Mouse (Mus musculus): Measurements from ENCODE around the gene Mok.

Gene Mok

DNA sequence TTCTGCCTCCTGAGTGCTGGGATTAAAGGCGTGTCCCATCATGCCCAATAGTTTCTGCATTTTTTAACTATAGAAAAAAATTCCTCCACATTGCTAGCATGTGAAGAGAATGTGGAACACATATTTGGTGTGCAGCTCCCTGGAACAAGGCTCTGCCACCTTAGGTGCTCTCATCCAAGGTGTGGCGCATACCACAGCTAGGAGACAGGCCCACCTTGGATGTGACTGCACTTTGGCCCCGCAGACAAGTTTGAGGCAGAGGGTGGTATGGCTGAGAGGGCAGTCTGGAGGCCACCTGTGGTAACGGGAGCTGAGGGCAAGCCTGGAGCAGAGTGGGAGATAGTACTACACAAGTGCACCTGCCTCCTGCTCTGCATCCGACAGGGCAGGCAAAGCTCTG is 31.9 kb downstream of the Mok start:
- DNase-seq (ENCODE audit: low read depth), result no peak

DNA sequence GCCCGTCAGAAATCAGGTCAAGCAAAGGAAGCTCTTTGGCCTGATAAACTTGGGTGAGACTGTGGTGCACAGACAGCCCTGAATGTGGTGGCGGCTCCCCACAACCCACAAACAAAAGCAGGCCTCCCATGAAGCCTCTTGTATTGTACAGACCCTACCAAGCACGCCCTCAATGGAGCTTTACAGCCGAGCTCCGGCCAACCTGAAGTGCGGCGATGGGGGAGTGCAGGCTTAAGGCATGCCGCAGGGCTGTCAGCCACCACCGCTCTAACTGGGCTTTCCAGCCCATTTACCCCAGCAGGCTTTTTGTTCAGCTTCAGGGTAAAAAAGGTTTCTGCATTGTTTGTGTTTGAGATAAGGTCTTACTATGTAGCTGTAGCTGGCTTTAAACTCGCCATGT is 32.3 kb downstream of the Mok start:
- no peak for DNase-seq (ENCODE audit: low read depth)

DNA sequence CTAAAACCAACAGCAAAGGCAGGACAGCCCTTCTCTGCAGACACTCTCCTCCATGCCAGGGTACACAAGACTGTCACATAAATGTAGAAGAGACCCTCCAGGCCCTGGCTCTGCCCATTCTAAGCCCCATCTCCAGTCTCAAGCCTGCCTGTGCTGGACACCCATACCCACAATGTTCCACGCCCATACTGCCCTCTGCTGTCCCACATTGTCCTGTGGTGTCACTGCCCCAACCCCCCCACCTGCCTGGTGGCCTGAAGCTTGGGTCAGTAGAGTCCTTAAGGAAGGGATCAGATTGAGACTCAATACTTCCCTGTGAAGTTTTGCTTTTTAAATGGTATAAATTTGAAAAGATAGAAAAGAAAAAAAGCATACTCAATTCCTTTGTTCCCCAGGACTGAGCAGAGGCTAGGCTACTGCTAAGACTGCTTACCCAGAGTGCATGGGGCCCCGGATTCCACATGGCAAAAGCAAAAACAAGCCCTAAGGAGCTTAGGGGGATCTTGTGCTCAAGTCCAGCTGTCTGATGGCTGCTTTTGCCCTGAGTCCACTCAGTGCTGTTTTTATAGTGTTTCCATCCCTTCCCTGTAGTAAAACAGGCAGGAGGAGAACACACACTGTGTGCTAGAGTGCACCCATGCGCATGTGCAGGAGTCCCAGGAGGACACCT is 34.3 kb downstream of the Mok start:
- no peak for DNase-seq (ENCODE audit: low read depth)

DNA sequence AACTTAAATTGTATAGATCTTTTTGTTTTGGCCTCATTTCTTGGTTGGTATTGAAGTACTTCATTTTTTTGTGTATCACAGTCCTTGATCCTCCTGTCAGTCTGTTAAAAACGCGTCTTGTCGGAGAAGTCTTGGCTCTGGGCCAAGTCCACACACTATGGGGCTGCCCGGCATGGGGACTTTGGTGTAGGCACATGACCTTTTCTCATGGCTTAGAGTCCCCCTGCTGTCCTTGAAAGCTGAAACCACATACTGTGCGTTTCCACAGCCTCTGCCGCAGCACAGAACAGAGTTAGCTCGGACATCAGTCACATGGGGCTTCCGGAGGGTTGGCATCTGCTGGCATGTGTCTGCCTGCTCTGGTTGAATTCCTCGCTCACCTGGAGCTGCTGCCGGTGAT is 36.5 kb downstream of the Mok start:
- no peak for DNase-seq (ENCODE audit: low read depth)

DNA sequence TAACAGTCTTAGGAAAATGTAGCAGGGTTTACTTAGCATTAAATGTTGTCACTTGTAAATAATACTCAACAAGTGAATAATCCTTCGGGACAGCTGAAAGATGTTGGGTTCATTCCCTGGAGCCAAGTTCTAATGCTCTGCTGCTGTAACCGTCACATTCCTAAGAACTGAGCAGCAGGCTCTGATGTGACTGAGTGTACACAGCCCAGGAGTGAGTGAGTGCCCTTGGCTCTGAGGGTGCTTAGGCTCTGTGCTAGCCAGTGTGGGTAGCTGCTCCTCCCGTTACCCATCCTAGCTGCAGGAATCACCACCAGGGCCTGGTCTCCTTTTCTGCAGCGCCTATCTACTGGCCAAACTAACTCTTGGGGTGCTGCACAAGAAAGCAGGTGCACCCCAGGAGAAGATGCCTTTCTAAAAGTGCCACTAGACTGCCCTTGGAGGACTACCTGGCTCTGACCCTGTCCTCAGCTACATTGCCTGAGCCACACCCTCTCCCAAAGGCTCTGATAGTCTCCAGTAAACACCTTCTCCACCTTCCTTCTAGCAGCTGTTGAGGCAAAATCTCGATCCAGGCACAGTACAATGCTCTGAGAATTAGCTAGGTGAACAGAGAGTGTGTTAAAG is 38.0 kb downstream of the Mok start:
- no peak for DNase-seq (ENCODE audit: low read depth)

DNA sequence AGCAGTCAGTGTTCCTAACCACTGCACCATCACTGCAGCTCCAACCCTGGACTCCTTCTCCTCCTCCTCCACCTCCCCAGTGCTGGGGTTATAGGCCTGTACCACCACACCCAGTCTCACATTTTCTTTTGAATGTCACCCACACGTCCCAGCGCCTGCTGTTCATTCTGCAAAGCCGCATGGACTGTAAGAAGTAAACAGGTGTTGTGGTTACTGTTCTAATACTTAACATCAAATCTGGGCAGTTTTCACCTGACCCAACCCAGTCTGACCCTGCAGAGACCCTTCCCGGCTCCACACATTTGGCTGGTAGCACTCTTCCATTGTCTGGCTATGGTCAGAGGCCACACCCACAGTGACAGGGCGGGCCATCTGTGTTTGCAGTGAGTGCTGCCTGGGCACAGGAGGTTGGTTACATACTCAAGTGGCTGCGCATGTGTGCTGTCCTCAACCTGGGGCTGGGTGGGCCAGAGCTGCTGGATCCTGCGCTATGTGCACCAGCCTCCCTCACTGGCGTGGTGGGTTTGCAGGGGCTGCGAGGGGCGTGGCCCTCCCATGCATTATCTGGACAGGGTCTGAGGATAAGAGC is 38.8 kb downstream of the Mok start:
- DNase-seq (ENCODE audit: low read depth), result no peak

DNA sequence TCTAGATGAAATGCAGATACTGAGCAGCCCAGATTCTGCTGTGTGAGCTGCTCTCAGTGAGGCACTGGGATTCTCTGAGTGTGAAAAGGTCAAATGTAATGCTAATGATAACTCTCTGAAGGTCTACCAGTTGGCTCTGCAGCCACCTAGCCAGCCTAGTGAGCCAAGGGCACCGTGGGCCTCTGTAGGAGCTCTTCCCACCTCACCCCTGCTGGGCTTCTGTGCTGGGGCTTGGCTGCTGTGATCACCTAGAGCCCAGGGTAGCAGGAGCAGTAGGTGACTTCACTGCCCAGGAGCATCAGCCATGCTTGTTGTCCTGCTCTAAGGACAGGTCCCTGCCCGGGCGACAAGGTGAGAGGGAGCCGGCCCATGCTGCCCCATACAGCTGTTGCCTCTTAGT is 41.5 kb downstream of the Mok start:
- no peak for DNase-seq (ENCODE audit: low read depth)

DNA sequence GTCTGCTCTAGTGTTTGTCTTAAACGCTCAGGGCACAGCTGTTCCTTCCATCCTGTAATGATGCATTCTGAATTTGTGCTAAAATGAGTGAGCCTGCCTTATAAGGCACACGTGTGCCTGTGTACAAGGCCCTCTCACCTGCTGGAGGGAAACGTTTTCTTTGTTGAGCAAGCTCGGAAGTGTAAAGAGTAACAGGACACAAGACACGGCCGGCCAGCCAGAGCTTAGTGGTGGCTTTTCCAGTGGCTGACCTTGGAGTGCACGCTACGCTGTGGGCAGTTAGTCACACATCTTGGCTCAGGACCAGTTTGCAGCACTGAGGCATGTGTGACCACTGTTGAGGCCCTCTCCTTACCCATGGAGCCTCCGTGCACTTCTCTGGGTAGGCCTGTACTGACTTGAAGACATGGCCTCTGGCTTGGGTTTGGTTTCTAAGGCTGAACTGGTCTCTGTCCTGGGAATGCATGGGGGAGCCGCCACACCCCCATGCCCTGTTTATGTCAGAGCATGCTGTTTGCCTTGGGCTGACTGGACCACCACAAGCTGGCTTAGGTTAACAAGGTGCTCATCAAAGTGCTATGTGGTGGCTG is 42.8 kb downstream of the Mok start:
- DNase-seq (ENCODE audit: low read depth), result no peak

DNA sequence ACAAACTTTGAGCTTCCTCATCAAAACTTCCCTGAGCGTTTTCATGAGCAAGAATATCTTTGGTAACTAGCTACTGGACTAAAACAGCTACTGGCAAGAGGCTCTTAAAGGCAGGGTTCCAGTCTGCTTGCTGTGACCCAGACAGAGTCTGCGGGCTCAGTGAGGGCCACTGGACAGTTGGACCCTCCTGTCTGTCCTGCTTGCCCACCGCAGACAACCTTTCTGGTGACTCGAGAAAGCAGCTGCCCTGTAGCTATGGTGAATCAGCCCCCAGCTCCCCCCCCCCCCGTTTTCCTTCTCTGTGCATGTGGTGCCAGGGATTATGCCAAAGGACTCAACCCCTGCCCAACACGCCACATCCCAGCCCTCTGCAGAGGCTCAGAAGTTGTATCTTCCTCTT is 43.5 kb downstream of the Mok start:
- DNase-seq (ENCODE audit: low read depth), result no peak

DNA sequence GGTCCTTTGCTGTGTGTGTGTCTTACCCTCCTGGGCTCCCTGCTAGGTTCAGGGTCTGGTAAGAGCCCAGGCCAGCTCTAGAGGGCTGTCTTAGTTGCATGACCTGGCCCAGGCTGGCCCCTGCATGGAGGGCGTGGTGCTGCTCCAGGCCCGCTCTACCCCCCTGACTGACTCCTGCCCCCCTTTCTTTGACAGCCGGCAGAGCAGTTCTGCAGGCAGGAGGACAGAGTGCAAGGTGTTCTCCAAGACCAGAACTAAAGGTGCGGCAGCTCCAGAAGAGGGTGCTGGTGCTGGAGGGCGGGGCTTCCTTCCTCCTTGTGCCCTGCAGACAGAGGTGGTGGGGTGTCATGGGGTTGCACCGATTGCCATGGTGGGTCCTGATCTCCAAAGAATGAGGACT is 44.0 kb downstream of the Mok start:
- DNase-seq (ENCODE audit: low read depth), result no peak

DNA sequence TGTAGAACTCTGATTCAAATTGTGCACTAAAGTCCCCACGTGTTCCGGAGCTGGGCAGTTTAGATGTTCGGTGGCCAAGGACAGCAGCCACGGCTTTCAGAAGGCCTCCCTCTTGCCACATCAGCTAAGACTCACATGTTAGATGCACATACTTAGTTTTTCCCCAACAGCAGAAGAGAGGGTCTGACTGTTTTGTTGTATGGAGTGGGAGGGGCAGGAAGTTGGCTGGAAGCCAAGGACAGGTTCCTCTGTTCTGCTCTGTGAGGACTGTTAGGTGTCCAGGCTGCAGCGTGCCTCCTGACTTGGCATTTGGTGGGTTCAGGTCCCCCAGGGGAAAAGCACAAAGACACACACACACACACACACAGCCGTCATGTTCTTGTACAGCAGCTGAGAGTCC is 45.7 kb downstream of the Mok start:
- no peak for DNase-seq (ENCODE audit: low read depth)

DNA sequence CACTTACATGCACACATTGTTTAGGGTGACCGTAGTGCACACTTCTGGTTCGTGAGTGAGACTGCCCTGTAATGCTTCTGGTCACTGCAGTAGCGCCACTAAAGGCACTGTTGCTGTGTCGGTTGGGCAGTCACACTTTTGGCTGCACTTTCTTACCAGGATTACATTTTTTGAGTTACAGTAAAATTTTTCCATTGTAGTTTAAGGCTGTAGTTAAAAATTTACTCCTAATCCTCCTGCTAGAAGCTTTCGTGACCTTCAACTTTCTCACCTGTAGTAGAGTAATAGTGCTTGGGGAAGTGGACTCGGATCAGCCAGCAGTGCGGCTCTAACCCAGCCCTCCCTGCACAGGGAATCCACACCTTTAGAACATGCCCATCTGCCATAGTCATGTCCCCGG is 49.7 kb downstream of the Mok start:
- DNase-seq (ENCODE audit: low read depth), result no peak

DNA sequence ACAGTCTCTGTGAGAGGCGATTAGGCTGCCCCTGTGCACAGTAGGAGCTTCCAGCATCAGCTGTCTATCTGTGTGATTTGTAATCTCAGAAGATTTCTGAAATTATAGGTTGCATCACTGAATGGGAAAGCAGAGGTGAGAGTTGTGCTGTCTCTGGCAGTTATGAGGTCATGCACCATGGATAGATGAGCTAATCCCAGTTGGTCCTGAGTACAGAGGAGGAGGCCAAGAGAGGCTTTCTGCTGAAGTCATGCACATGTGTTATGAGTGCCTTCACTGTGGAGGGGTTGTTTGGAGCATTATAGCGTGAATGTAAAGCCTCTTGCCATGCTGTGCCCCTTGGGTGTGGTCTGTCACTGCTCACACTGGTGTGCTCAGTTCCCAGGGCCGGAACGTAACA is 50.2 kb downstream of the Mok start:
- DNase-seq (ENCODE audit: low read depth), result no peak

DNA sequence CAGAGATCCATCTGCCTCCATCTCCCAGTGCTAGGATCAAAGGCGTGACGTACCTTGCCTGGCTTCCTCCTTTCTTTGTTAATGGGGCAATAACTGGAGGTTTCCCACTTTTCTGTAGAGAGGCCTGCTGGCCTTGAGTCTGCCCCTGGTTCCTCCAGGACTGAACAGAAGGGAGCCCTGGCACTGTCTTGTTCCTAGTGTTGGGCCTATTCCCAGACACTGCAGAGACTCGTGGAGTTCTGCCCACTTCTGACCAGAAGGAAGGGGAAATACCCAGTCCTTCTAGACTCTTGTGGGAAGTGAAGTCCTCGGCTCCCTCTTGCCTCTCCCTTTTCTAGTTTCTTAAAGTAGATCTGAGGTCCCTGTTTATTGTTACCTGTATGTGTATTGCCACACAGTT is 54.5 kb downstream of the Mok start:
- DNase-seq (ENCODE audit: low read depth), result no peak

DNA sequence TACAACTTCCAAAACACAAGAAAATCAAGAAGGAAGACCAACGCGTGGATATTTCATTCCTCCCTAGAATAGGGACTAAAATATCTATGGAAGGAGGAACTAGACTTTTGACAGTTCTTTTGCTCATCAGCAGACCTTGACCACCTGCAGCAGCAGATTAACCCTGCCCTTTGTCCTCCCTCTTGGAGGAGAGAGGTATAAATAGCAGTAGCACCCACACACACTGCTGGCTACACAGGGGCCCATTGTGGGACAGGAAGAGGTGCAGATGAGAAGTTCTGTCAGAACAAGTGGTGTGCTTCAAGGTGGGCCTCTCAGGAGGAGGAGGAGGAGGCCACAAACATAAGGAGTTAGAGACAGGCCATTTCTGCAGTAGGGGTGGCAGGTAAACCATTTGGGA is 56.5 kb downstream of the Mok start:
- no peak for DNase-seq (ENCODE audit: low read depth)

DNA sequence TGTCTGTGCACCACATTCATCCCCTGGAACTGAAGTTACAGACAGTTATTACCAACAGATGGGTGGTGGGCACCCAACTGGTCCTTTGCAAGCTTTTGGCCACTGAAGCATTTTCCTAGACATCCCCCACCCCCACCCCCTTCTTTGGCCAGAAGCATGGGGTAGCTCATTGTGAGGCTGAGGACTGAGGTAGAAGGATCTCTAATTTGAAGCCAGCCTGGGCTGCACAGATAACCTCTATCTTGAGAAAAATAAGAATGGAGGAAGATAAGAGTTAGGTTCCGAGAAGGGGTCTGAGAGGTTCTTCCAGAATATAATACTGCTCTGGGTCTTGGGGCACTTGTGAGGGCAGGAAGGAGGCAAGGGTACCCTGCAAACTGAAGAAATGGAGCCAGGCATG is 58.5 kb downstream of the Mok start:
- DNase-seq (ENCODE audit: low read depth), result no peak

DNA sequence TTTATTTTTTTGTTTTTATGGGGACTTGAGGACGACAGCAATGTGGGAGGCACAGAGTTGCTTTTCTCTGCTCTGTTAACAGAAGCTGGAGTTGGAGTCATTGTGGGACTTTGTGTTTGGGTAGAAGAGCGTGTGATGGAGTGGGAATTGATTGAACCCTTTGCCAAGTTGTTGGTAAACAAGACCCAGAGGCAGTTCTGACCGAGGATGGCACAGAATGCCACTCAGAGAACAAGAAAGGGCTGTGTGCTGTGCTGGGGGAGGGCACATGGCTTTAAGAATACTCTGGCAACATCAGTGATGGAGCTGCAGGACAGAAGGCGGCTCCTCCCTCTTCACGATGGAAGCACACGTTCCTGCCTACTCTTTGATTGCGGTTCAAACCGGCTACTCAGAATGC is 59.6 kb downstream of the Mok start:
- no peak for DNase-seq (ENCODE audit: low read depth)

DNA sequence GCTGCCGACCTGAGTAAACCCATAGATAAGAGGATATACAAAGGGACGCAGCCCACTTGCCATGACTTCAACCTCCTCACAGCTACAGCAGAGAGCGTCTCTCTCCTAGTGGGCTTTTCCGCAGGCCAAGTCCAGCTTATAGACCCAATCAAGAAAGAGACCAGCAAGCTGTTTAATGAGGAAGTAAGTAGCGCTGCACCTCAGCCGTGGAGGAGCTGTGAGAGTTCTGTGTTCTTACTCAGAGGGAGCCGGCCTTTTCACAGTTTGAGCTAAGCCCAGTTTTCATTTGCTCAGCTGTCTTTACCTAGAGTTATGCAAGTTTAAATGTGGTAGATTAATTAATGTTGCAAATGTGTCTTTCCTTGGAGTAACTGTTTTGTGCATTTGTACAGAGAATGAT is 61.4 kb downstream of the Mok start:
- no peak for DNase-seq (ENCODE audit: low read depth)

DNA sequence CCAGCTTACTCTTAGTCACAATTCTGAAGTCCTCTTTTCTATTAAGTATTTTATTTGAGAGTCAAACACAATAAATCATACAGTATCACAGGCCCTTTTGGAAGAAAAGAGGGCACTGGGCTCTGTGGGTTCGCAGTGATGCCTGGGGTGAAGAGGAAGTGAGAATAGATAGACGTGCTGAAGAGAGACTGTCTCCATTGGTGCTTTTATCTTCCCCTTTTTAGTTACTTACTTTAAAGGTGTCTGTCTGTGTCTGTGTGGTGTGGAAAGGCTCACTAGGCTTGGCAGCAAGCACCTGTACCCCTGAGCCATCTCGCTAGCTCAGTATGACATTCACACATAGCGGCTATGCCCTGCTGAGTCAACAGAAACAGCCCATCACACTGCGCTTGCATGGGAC is 62.9 kb downstream of the Mok start:
- DNase-seq (ENCODE audit: low read depth), result no peak

DNA sequence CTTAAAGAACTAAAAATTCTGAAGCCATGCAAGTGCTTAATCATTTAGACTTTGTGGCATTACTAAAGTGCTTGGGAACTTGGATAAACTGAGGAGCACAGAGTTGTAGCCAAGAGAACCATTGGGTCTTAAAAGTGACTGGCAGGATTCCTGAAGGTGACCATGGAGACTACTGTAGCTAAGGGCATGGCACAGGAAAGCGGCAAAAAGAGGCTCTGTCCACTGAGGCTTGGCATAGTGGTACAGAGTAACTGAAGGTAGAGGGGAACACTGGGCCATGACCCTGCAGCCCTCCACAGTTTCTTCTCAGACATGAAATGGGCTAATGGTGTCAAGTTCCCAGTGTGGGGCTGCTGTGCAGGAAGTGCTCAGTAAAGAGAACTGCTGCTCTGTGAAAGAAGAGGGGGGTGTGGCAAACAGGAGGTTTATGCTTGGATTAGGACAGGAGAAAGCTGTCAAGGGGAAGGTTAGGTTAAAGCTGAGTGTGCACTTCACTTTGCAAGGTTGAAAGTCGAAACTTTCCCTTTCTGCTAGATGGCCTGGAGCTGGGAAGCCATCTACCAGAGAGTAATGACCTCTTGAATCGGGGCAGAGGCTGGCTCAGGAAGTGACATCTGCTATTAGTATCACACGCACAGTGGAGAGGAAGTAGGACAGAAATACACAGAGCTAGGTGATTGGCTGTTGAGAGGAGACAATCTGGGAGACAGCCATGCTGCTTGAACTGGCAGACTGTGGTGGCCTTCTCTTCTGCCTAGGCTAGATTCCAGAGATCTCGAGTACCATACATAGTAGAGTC is 64.9 kb downstream of the Mok start:
- DNase-seq (ENCODE audit: low read depth), result peak; percentile 32

DNA sequence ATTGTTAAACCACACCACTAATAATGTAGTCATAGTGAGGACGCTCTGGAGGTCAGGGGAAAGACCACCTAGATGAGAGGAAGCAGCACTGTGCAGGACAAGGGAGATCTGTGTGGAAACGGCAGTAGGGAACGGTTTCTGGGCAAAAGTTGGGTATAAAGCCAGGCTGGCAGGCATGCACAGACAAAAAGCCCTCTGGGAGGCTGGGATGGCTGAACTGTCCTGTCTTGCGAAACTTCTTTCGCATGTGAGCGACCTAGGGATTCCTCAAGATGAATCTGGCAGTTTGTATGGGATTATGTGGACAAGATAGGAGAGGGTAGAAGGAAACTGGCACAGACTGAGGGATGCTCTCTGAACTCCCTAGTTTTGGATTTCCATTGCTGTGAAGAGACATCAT is 68.8 kb downstream of the Mok start:
- no peak for DNase-seq (ENCODE audit: low read depth)

DNA sequence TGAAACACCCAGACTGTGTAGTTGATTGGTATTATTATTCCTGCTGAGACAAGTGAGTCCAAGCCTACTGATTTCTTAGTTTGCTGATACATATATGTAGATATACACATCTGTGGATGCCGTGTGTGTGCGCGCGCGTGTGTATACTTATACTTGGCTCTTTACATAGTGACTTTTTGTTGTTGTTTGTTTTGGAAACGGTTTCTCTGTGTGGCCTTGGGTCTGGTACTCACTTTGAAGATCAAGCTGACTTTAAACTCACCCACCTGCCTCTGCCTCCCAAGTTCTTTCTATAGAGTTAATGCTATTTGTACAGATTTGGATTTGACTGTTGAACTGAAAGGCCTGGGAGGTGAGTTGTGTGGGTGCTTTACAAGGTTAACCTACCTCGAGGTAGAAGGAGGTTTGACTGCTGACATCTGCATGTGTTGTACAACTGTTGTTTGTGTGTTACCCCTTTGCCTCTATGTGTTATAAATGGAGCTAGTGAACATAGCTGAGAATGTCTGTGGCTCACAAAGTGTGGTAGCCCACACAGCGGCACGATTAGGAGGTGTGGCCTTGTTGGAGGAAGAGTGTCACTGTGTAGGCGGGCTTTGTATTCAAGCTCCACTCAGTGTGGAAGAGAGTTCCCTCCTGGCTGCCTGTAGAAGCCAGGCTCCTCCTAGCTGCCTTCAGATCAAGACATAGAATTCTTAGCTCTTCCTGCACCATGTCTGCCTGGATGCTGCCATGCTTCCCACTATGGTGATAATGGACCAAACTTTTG is 70.1 kb downstream of the Mok start:
- peak; percentile 59 for DNase-seq (ENCODE audit: low read depth)

Measured in induced T-regulatory cell, adult 2 months (primary cell).